Mouse (Mus musculus) ES-E14 (cell line): Measurements from ENCODE around the gene Vars.

ENCODE experiments used
- CHD2 ChIP-seq: IDR thresholded peaks from 2 replicates; pipeline ENCODE4 v1.6.1; 2014; ENCODE audit warnings: mild to moderate bottlenecking, low read depth, low read length, inconsistent platforms
- ZC3H11A ChIP-seq: IDR thresholded peaks from 2 replicates; pipeline ENCODE4 v1.6.1; 2012; ENCODE audit warnings: low read depth, mild to moderate bottlenecking, inconsistent platforms, low read length, borderline replicate concordance
- ZNF384 ChIP-seq: IDR thresholded peaks from 2 replicates; pipeline ENCODE4 v1.6.1; 2012; ENCODE audit warnings: low read depth, low read length, inconsistent platforms

GRCm38 (mm10) chr17:35027277-35028068, 26.7 kb downstream of the Vars start, which contains the start of gene Sapcd1:
- no peak for TF ChIP-seq ZC3H11A
- TF ChIP-seq ZNF384, result no peak
- TF ChIP-seq CHD2, result no peak
